Mouse (Mus musculus) stomach, postnatal 0 days (tissue): Measurements from ENCODE around the gene Rps2.

ENCODE experiments used
- CTCF ChIP-seq: IDR thresholded peaks from 2 replicates; pipeline ENCODE4 v1.5.1; 2016; ENCODE audit warnings: antibody characterized with exemption, low read depth, mild to moderate bottlenecking, moderate library complexity
- EP300 ChIP-seq: optimal IDR thresholded peaks from 2 replicates; pipeline ENCODE3; 2016; ENCODE audit warnings: antibody characterized with exemption

GRCm38 (mm10) chr17:24732233-24732935 lies 14.5 kb downstream of the Rps2 start:
- TF ChIP-seq CTCF (no peak), EP300 (no peak)
